Mouse (Mus musculus) thymus, postnatal 4 days (tissue): Measurements from ENCODE around the gene Chat.

Experiments
- DNase-seq: peaks from one replicate; pipeline ENCODE4 v3.0.0; 2021

Gene Chat

GRCm38 (mm10) chr14:32465889-32466288, at the start of gene Chat:
Gene Chat, minus strand, starts transcription at chr14:32465989.
- no peak for DNase-seq

DNA sequence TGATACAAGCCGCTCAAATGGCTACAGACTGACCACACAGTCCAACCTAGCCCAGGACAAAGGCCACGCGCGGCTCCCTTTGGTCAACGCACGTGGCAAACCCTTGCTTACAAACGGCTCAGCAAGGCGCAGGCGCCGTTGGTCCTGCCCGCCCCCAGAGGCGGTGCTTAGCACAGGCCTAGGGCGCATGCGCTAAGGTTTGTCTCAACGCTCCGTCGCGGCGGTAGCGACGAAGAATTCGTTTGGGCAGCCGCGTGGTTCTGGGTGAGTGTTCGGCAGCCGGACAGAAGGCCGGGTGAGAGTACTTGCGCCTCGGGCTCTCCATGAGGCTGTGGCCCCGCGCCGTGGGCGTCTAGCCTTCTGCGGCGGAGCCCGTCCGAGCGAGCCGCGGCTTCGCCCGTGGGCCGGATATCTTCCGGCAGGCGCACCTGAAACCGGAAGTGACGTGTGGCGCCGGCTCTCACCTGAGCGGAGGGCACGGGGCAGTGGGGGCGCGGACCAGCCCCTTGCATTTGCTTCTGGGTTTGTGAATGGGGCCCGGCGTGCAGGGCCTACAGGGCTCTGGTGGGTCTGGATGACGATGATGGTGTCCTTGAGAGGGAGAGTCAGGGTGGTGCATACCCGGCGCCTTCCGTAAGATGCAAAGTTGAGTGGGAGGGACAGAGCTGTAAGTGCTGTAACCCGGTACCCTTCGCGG, 47.7 kb upstream of the Chat start, which contains the start of gene Ercc6:
Ercc6 (plus strand) TSS at position 186 of the 697 bp plus-strand sequence.
- DNase-seq: peak; percentile 97

- DNase-seq: peak; percentile 13
Measured at GRCm38 (mm10) chr14:32512912-32513311, 47.1 kb upstream of the Chat start.

GRCm38 (mm10) chr14:32509443-32509961, 43.7 kb upstream of the Chat start:
- DNase-seq: no peak

DNA sequence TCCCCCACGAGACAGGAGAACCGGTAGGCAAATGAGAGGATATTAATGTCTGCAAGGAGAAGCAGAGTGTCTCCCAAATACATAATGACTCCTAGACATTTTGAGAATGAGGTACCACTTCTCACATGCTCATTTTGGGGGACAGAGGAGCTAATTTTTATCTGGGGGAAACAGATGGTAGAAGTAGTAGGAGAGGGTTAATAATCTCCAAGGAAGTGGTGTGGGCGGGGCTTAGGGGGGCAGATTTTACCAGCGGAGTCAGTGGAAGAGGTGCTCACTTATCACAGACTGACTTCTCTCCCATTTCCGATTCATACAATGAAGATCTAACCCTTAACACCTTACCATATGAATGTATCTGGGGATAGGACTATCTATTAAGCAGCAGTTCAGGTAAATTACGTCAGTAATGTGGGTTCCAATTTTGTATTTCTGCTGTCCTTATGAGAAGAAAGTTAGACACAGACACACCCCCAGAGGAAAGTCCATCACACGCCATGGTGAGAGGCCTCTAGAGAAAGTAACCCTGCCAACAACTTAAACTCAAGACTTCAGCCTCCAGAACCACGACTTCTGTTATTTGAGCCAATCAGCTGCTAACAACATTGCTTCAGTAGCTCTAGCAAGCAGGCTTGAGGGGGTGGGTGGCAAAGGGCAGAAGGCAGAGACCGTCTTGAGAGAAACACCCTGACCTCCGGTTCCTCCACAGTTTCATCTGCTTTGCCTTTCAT, 42.5 kb upstream of the Chat start:
- no peak for DNase-seq

DNA sequence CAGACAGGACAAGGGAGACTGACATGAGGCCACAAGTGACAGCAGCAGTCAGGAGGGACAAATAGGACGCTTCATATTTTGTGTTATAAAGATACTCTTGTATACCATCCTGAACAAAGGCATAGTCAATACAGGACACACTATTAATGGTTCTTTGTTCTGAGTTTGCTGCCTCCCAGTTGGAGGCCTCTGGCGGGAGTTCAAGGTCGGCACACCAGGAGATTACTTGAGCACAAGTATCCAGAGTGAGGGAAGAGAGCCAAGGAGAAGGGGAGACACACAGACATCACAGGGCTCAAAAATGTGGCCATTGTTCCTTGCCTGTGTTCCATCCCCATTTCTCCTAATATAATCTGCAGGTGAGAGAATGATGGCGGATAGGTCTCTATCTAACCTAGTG, 41.4 kb upstream of the Chat start:
- DNase-seq: no peak

DNA sequence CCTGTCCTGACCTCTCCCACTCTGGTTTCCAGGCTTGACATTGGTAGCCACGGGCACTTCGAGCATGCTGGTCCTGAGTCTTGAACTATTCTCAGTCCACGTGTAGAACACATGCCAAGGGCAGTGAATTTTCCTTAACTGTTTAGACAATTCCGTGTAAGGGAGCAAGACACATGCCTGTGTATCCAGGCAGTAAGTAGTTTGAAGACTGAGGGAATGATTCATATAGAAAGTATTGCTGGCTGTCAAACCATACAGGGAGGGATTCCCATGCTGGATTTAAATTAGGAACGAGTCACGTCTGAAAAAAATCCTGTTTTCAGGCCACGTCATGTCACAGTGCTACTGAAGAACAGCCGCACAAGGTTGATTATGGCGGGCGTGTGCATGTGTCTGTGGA, 40.5 kb upstream of the Chat start:
- no peak for DNase-seq

DNA sequence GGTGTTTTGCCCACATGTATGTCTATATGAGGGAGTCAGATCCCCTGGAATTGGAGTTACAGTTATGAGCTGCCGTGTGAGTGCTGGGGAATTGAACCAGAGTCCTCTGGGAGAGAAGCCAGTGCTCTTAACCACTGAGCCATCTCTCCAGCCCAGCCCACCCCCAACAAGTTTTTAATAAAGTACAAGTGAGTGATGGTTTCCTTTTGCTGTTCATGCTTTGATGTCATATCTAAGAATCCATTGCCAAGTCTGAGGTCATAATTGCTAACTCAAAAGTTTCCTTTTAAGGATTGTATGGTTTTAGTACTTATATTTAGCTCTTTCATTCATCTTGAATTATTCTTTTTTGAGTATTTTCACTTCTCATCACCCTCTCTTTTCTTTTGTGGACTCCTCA, 38.1 kb upstream of the Chat start:
- no peak for DNase-seq

- DNase-seq: no peak
Measured at GRCm38 (mm10) chr14:32502764-32503688, 37.2 kb upstream of the Chat start.

DNA sequence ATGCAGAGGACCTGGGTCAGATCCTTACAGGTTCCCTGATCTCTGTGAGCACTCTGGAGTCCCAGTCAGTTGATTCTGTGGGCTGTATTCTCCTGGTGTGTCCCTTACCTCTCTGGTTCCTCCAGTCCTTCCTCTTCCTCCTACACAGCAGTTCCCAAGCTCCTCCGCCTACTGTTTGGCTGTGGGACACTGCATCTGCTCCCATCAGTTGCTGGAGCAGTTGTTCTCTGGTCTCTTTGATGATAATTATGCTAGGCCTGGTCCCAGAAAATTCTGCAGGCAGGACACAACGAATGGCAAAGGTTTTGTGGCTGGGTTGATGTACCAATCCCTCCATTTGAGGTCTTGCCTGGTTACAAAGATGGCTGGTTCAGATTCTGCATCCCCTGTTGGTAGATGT, 35.5 kb upstream of the Chat start:
- DNase-seq: no peak

DNA sequence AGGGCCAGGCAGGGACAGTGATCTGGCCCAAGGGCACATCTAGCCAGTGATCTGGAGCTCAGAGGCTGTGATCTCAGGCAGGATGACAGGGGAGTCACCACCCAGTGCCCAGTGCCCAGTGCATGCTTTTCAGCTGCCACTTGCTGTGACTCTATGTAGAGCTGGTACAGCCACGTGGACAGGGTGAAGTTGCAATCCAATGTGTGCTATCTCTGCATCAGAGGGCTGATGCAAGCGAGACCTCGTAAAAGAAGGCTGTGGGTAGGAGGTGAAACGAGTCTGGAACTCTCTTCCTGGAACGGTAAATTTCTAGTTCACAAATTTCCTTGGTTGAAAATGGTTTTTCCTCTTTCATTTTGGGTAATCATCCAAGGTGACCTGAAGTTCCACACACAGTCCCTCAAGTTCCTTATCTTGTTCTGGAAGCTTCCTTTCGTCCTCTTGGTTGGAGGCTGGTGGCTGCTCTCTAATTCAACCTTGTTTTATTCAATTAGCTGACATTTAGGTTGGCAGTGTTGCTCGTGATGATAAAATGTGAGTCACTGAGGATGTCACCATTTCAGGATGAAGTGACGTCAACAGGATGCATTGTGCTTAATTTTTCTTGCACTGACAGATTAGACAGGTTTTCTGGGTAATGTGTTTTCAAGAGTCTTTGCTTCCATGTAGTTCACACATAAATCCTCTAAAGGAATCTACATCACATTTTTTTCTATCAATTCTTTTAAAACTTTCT, 30.5 kb upstream of the Chat start:
- no peak for DNase-seq

- no peak for DNase-seq
Measured at GRCm38 (mm10) chr14:32492521-32492920, 26.7 kb upstream of the Chat start.

DNA sequence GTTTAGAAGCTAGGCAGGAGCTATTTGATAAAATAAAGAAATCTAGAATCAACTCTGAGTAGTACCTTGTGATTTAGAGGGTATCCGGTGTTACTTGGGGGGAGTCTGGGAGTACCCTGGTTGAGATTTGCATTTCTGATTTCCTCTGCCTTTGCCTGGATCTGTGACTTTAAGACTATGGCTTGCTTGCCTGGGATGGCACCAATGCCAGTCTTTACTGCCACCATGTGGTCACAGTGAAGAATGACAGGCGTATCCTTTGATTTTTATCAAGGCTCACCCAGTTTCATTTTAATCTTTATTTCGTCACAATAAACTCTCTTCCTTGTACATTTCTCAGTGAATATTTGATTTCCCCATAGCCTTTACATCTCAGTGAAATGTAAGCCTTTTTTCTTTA, 16.3 kb upstream of the Chat start:
- no peak for DNase-seq

DNA sequence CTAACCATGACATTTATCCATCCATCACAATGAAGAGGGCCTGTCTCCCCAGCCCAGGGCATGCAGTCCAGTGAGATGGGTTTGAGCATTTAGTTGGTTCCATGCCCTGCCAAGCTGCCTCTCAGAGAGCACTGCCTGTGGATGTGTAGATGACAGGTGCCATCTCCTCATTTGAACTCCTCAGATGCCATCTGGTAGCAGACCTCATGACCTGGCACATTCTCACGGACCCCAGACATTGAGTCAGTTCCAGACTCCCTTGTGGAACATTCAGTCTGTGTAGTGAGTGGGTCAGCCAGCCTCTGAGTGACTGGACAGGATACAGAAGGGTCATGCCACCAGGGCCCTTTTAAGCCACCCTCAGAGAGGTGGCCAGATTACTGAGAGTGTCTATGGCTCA, 11.8 kb upstream of the Chat start:
- DNase-seq: no peak

- no peak for DNase-seq
Measured at GRCm38 (mm10) chr14:32476559-32476958, 10.8 kb upstream of the Chat start.

DNA sequence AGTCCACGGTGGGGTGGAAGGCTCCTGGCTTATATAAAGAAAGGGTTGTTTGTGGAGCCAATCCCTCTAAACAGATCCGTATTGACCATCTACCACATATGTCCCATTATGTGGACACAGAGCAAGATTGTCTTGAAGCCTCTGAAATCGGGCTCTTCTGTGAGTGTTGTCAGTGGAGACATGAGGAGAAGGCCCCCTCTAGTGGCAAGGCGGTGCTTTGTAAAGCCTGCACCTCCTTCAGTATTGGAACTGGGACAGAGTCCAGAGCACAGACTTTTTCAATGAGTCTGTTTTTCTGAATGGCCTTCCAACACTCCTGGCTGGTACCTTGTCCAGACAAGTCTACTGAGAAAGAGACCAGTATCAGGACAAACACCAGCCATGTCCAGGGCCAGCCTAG, 7.2 kb upstream of the Chat start:
- DNase-seq: peak; percentile 57

- peak; percentile 54 for DNase-seq
Measured at GRCm38 (mm10) chr14:32467606-32468005, 1.8 kb upstream of the Chat start.

- no peak for DNase-seq
Measured at GRCm38 (mm10) chr14:32465506-32465870, 301 bp downstream of the Chat start.

DNA sequence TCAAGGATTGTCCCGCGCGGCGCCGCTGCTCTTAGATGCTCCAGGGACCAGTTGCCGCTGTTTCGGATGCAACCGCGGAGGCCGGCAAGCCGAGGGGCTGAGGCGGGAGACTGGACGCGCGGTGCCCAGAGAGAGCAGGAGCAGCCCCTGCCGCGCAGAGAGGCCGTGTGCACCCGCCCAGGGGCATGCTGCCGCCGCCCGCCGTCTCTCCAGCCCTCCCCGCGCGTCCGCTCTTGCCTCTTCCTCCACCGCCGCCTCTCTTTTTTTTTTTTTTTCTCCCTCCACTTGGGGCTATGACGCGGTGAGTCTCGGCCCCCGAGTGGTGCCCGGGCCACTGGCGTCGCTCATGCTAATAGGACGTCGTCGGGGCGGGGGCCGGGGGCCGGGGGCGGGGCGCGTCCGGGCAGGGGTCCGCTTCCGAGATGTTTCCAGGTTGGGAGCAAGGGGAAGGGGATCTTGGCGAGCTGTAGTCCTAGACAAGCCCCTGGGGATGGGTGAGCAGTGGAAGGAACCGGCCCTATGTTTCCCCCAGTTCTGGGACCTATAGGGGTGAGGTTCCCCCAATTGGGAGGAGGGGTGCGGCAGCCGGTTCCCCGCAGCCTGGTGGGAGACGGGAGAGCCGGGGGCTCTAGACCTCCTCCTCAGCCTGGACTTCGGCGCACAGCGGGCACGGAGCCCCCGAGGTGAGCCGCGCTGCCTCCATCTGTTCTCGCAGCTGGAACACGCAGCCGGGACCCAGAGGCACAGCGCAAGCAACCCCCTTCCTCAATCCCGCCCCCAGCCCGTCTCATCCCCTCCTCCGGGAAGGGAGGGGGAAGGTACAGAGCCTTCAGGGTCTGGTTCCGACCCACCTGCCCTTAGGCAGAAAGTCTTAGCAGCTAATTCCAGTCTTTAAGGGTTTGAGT, 936 bp downstream of the Chat start, which contains the start of gene Slc18a3:
Slc18a3 (minus strand) TSS at position 250 of the 905 bp plus-strand sequence.
- peak; percentile 14 for DNase-seq

- peak; percentile 16 for DNase-seq
Measured at GRCm38 (mm10) chr14:32463211-32464040, 2.4 kb downstream of the Chat start.
